Mouse (Mus musculus) lung, embryonic 14.5 days (tissue): ENCODE measurements around the gene Aftph. TPM values are rescaled to one million over a fixed set of nuclear protein-coding genes. Genes with fewer than 3 reads are reported as not detected.
A peak's percentile ranks its signal among the peaks of the same experiment; 100 is the strongest.

Experiments used
- ATAC-seq: fragments of 200-750 bp; cut with Nextera tagmentation; 2 replicates; pipeline ENCODE4 v1.8.0; 2017; ENCODE audit warnings: mild to moderate bottlenecking, moderate TSS enrichment, moderate library complexity; ENCODE audit not compliant: insufficient read depth
- DNase-seq: peaks from one replicate; pipeline ENCODE4 v3.0.0-alpha.2; 2015
- H3K27ac ChIP-seq: fragments of 300-500 bp; sonication (generic); 2 replicates; pipeline ENCODE4 v1.5.1; 2014; ENCODE audit warnings: low read depth, mild to moderate bottlenecking, moderate library complexity
- H3K27me3 ChIP-seq: fragments of 300-500 bp; sonication (generic); 2 replicates; pipeline ENCODE4 v1.6.1; 2014; ENCODE audit warnings: low read length, control low read depth; ENCODE audit not compliant: insufficient read depth
- H3K36me3 ChIP-seq: fragments of 300-500 bp; sonication (generic); 2 replicates; pipeline ENCODE4 v1.6.1; 2014; ENCODE audit warnings: control low read depth; ENCODE audit not compliant: insufficient read depth
- H3K4me1 ChIP-seq: fragments of 300-500 bp; sonication (generic); 2 replicates; pipeline ENCODE4 v1.6.1; 2014; ENCODE audit warnings: antibody characterized with exemption, control low read depth; ENCODE audit not compliant: insufficient read depth
- H3K4me2 ChIP-seq: fragments of 300-500 bp; sonication (generic); 2 replicates; pipeline ENCODE4 v1.6.1; 2014; ENCODE audit warnings: mild to moderate bottlenecking
- H3K4me3 ChIP-seq: fragments of 300-500 bp; sonication (generic); 2 replicates; pipeline ENCODE4 v1.5.1; 2014; ENCODE audit warnings: low read depth, low read length
- H3K9ac ChIP-seq: fragments of 300-500 bp; sonication (generic); 2 replicates; pipeline ENCODE4 v1.6.1; 2014
- H3K9me3 ChIP-seq: fragments of 300-500 bp; sonication (generic); 2 replicates; pipeline ENCODE4 v1.6.1; 2016; ENCODE audit warnings: low read depth, low read length, control low read depth
- CTCF ChIP-seq: IDR thresholded peaks from 2 replicates; pipeline ENCODE4 v1.5.1; 2016; ENCODE audit warnings: antibody characterized with exemption, low read depth
- WGBS: fragments of 180-500 bp; shearing (Covaris S2); extraction: QIAGEN DNeasy Blood & Tissue Kit; methylation state at CpG from one replicate; pipeline ENCODE4 v1.1.7; 2014; 5-methylcytosine and 5-hydroxymethylcytosine counted together
- polyA plus RNA-seq: library from polyadenylated mRNA; unstranded; fragments of >200 nt; fragmentation: Nextera tagmentation; extraction: Ambion mirVana; gene quantifications from 2 replicates; pipeline ENCODE4 v1.2.1, GENCODE M21; 2014

Aftph gene
- polyA plus RNA-seq, 1 experiment from 2014 or later = 20.4 TPM

- no peak overlapping the region for H3K4me3 ChIP-seq
- H3K27me3 ChIP-seq = no peaks in the 10 kb centered on the region
- ATAC-seq = no peak
- no peak for TF ChIP-seq CTCF
- 69% methylated on average over 2 of the region's 2 CpGs for WGBS
- H3K36me3 ChIP-seq = no peaks in the 10 kb centered on the region
- no peak overlapping the region for H3K9ac ChIP-seq
- H3K4me1 ChIP-seq = no peaks in the 10 kb centered on the region
- no peak overlapping the region for H3K4me2 ChIP-seq
- H3K27ac ChIP-seq = no peak overlapping the region
- DNase-seq = no peak
- peaks cover 8% of the 10 kb centered on the region; the same call in 1 of the 2 replicates for H3K9me3 ChIP-seq
Measured at GRCm38 (mm10) chr11:20750573-20750972, 9.2 kb upstream of the Aftph start.

GRCm38 (mm10) chr11:20743353-20743752 is 2.0 kb upstream of the Aftph start:
- Histone ChIP-seq H3K4me3 (no peak overlapping the region), H3K4me2 (no peak overlapping the region), H3K9me3 (no peaks in the 10 kb centered on the region), H3K4me1 (no peaks in the 10 kb centered on the region), H3K27me3 (no peaks in the 10 kb centered on the region), H3K9ac (no peak overlapping the region), H3K27ac (no peak overlapping the region), H3K36me3 (no peaks in the 10 kb centered on the region)
- no peak for TF ChIP-seq CTCF
- no peak for DNase-seq
- ATAC-seq = no peak

- Histone ChIP-seq H3K27ac (peak overlapping the region; percentile 98), H3K4me2 (peak overlapping the region; percentile 75), H3K4me1 (no peaks in the 10 kb centered on the region), H3K27me3 (no peaks in the 10 kb centered on the region), H3K36me3 (no peaks in the 10 kb centered on the region), H3K9me3 (no peaks in the 10 kb centered on the region), H3K4me3 (peak overlapping the region; percentile 97), H3K9ac (peak overlapping the region; percentile 82)
- under 1% methylated on average over 9 of the region's 9 CpGs for WGBS
- TF ChIP-seq CTCF = peak; percentile 72
- DNase-seq (peak; percentile 94), ATAC-seq (no peak)
Measured at GRCm38 (mm10) chr11:20742361-20742897, 1.0 kb upstream of the Aftph start.

- Histone ChIP-seq H3K27me3 (no peaks in the 10 kb centered on the region), H3K4me1 (no peaks in the 10 kb centered on the region), H3K4me3 (peak overlapping the region; percentile 97), H3K9ac (peak overlapping the region; percentile 82), H3K27ac (peak overlapping the region; percentile 98), H3K9me3 (no peaks in the 10 kb centered on the region), H3K4me2 (peak overlapping the region; percentile 75), H3K36me3 (no peaks in the 10 kb centered on the region)
- DNase-seq (peak; percentile 43), ATAC-seq (peak; percentile 60)
- WGBS = under 1% methylated on average over 49 of the region's 56 CpGs
- no peak for TF ChIP-seq CTCF
Measured at GRCm38 (mm10) chr11:20740481-20741200, 748 bp downstream of the Aftph start.

- Histone ChIP-seq H3K27me3 (no peaks in the 10 kb centered on the region), H3K27ac (peak overlapping the region; percentile 48; the same call in 1 of the 2 replicates)
- peak; percentile 61 for DNase-seq
Measured at GRCm38 (mm10) chr11:20734066-20734465, 7.3 kb downstream of the Aftph start.

GRCm38 (mm10) chr11:20733486-20734030 is 7.8 kb downstream of the Aftph start:
- H3K27me3 ChIP-seq = no peaks in the 10 kb centered on the region
- no peaks in the 10 kb centered on the region for H3K36me3 ChIP-seq
- no peak overlapping the region for H3K4me3 ChIP-seq
- WGBS = 29% methylated on average over 3 of the region's 3 CpGs
- no peak overlapping the region for H3K9ac ChIP-seq
- peaks cover 6% of the 10 kb centered on the region; the same call in 1 of the 2 replicates for H3K4me1 ChIP-seq
- ATAC-seq = no peak
- 0 out of 2 replicates have a peak overlapping the region, but pooled peaks have one; percentile 34 for H3K27ac ChIP-seq
- TF ChIP-seq CTCF = no peak
- no peak overlapping the region for H3K4me2 ChIP-seq
- DNase-seq = peak; percentile 12
- no peaks in the 10 kb centered on the region for H3K9me3 ChIP-seq

More at GRCm38 (mm10) chr11:20734066-20734465, 7.3 kb downstream of the Aftph start:
- no peak overlapping the region for H3K4me2 ChIP-seq
- H3K36me3 ChIP-seq = no peaks in the 10 kb centered on the region
- peaks cover 6% of the 10 kb centered on the region; the same call in 1 of the 2 replicates for H3K4me1 ChIP-seq
- 51% methylated on average over 3 of the region's 3 CpGs for WGBS
- H3K9ac ChIP-seq = no peak overlapping the region
- no peaks in the 10 kb centered on the region for H3K9me3 ChIP-seq
- H3K4me3 ChIP-seq = no peak overlapping the region
- no peak for ATAC-seq
- TF ChIP-seq CTCF = no peak

GRCm38 (mm10) chr11:20729403-20729802 is 12.0 kb downstream of the Aftph start:
- H3K4me3 ChIP-seq = no peak overlapping the region
- ATAC-seq = no peak
- H3K9me3 ChIP-seq = no peaks in the 10 kb centered on the region
- no peaks in the 10 kb centered on the region for H3K27me3 ChIP-seq
- peaks cover 15% of the 10 kb centered on the region; the same call in 1 of the 2 replicates for H3K36me3 ChIP-seq
- no peak for TF ChIP-seq CTCF
- H3K27ac ChIP-seq = no peak overlapping the region
- no peak overlapping the region for H3K4me2 ChIP-seq
- DNase-seq = no peak
- 77% methylated on average over 1 of the region's 1 CpGs for WGBS
- no peak overlapping the region for H3K9ac ChIP-seq
- peaks cover 4% of the 10 kb centered on the region; the same call in 1 of the 2 replicates for H3K4me1 ChIP-seq
